Mouse (Mus musculus): Measurements from ENCODE around the gene Cd59b.

Gene Cd59b

GRCm38 (mm10) chr2:104069704-104070185 lies at the start of gene Cd59b:
Gene Cd59b, plus strand, starts transcription at chr2:104069849.
- peak; percentile 76 for DNase-seq (ENCODE audit: extremely low spot score)

DNA sequence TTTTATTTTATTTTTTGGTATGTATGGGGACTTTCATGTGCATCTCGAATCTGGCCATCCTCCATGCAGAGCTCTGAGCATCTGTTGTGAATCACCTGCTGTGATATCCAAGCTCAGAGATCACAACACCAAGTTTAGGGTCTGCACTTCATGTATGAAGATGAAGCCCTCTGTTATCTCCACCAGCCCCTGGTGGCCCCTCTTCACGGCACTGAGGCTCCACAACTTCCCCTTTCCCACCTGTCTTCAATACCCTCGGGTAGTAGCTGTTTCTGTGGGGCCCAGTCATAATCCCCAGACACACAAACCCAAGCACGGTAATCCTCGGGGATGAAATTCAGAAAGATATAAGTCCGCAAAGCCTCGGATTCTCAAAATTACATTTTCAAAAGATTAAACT lies 46.6 kb upstream of the Cd59b start:
- DNase-seq (ENCODE audit: extremely low spot score): no peak

DNA sequence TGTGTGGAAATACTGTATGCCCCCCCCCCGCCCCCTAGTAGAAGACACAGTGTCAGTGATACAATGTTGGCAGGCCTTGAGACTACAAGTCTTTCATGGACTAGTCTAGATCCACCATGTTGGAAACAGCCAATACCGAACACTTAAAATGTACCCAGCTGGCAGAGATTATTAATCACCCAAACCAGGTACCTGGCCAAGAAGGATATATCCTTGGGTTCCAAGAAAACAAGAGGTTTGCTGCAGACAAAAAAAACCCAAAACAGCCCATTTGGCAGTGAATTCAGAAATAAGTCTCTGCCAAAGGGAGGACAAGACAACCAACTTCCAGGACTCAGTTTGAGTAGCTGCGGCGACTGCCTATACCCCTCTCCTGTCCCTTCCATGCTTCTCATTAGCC lies 45.0 kb upstream of the Cd59b start:
- no peak for DNase-seq (ENCODE audit: extremely low spot score)

- DNase-seq (ENCODE audit: extremely low spot score): peak; percentile 93
Observed at GRCm38 (mm10) chr2:104027458-104028138, 42.1 kb upstream of the Cd59b start, which contains the start of gene Fbxo3. Gene Fbxo3, plus strand, starts transcription at chr2:104027721.

DNA sequence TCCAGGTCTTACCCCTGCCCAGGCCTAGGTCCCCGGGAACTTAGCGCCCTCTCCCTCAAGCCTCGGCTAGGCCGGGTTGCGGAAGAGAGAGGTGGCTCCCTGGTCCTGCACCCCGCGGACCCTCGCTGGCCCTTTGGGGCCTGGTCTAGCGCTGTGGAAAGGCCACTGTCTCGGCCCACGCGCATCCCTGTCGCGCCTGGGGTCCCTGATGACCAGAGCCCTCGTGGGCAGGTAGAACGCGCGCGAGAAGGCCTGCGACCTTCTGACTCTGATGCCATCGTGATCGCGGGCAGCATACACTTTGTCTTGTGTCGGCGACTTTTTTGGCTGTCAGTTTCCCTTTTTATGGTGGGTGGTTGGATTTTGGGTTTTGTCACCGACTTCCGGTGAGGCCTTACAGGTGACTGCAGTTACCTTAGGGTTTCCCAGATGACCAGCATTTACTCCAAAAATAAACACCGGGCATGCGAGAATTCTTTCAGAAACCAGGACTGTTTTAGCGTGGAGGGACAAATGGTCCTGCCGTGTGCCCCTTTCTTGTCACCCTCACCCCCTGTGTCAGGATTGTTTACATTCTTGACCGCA lies 41.4 kb upstream of the Cd59b start, which contains the start of gene 4931422A03Rik:
Gene 4931422A03Rik, minus strand, starts transcription at position 223 of the 585 bp plus-strand sequence.
- peak; percentile 3 for DNase-seq (ENCODE audit: extremely low spot score)

- no peak for DNase-seq (ENCODE audit: extremely low spot score)
Observed at GRCm38 (mm10) chr2:104029074-104029473, 40.6 kb upstream of the Cd59b start.

GRCm38 (mm10) chr2:104030381-104030780 lies 39.3 kb upstream of the Cd59b start:
- DNase-seq (ENCODE audit: extremely low spot score): no peak

- DNase-seq (ENCODE audit: extremely low spot score): no peak
Observed at GRCm38 (mm10) chr2:104032056-104032455, 37.6 kb upstream of the Cd59b start.

GRCm38 (mm10) chr2:104034832-104035472 lies 34.7 kb upstream of the Cd59b start:
- DNase-seq (ENCODE audit: extremely low spot score): peak; percentile 72

GRCm38 (mm10) chr2:104035595-104035994 lies 34.1 kb upstream of the Cd59b start:
- no peak for DNase-seq (ENCODE audit: extremely low spot score)

DNA sequence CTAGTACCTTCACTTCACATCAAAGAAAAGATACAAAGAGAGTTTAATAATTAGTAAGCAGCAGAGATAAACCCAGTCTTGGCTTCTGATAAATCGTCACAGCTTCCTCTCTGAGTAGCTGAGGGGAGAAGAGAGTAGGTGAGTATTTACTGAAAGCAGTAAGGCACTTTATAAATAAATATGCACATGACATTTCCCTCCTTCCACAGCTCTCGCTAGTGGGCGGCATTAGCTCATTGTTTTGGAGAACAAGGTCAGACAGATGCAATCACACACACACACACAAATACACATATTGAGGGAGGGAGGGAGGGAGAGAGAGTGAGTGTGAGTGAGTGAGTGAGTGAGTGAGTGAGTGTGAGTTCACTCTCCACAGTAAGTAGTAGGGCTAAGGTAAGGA lies 33.3 kb upstream of the Cd59b start:
- DNase-seq (ENCODE audit: extremely low spot score): no peak

- no peak for DNase-seq (ENCODE audit: extremely low spot score)
Observed at GRCm38 (mm10) chr2:104038236-104038635, 31.4 kb upstream of the Cd59b start.

- DNase-seq (ENCODE audit: extremely low spot score): no peak
Observed at GRCm38 (mm10) chr2:104041632-104042031, 28.0 kb upstream of the Cd59b start.

DNA sequence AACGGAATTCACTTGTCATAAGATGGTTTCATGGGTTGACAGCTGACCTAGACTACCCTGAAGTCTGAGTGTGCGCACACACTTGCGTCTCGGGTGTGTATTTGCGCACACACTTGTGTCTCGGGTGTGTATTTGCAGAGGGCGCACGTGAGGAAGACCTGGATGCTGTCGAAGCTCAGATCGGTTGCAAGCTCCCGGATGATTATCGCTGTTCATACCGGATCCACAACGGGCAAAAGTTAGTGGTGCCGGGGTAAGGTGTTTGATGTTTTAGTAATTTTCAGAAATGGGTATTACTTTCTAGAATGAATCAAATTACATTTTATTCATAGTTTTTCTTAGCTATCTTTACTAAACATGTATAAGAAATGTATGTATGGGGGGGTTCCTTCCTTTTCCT lies 26.9 kb upstream of the Cd59b start:
- no peak for DNase-seq (ENCODE audit: extremely low spot score)

DNA sequence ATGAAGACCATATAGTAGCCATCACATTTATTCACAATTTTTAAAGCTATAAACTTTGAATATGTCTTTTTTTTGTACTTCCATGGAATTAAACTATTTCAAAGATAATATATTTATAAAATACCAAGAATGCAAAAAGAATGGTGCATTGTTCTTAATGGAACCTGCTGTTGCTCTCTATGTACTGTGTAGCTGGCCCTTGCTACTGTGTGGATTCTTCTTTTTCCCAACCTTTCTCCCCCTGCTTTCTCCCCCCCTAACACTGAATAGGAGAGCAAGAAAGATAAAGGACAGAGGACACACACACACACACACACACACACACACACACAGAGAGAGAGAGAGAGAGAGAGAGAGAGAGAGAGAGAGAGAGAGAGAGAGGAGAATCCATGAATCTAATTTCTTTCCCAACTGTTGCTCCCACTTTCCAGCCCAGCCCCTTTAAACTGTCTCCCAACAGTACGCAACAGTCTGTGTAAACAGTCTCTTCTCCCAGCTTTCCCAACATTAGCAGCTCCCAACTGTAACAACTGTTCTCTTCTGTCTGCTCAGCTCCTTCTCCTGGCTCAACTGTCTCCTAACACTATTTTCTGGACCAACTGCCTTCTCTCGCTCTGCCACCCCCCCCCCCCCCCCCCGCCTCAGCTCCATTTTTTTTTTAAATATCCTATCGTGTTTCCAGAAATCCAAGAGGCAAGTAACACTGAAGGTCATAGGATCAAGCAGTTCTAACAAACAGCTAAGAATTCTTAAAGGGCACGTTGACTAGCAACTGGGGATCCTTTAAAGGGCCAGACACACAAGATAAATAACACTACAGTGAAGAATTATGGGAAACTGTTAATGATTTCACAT lies 25.8 kb upstream of the Cd59b start:
- no peak for DNase-seq (ENCODE audit: extremely low spot score)

DNA sequence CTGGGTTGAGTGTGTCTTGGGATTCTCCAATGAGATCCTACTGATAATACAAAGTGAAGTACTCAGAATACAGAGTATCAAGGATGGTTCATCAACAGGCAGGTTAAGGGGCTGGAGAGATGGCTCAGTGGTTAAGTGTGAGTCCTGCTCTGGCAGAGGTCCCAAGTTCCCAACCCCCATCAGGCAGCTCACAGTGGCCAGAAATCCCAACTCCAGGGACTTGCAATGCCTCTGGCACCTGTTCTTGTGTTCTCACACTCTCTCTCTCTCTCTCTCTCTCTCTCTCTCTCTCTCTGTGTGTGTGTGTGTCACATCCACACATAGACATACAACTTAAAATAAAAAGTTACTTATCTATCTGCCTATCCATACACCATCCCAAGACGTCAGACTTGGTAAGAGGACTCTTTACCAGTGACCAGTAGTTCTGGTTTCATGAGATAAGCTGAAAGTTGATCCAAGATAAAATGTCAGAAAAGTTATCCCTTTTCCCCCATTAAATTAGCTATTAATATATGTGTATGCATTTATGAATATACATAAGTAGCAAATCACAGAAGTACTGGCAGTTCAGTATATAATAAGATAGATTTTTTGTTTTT lies 25.1 kb upstream of the Cd59b start:
- DNase-seq (ENCODE audit: extremely low spot score): no peak

DNA sequence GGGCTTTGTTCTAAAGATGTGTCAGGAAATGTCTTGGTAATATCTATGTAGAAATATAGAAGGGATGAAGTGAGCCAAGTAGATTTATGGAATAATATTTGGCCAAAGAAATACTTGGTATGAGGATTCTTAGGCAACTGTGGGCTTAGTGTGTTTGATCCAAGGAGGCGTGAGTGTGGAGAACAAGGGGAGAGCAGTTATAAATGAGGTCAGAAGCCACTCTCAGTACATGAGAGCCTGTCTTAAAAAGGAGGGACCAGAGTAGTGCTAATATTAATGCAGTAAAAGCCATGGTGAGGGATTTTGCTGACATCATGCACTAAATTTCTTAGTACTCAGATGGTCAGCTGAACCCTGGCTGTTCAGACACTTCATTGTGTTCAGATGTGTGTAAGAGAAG lies 11.3 kb upstream of the Cd59b start:
- DNase-seq (ENCODE audit: extremely low spot score): no peak

DNA sequence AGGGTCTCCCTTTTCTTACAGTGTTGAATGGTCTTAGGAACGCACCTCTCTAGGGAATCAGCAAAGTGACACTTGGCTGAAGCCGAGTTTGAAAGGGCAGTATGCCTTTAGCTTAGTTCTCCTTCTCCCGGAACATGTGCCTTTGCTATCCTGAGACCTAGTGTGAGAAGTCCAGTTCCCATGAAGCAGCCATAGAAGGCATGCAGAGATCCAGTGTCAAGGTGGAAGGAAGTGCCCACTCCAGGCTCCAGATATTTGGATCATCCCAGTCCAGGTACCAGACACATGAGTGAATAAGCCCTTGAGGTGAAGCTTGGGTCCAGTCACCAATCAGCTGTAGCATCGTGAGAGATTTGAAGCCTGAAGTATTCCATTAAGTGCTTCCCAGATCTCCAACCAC lies 10.7 kb upstream of the Cd59b start:
- no peak for DNase-seq (ENCODE audit: extremely low spot score)

DNA sequence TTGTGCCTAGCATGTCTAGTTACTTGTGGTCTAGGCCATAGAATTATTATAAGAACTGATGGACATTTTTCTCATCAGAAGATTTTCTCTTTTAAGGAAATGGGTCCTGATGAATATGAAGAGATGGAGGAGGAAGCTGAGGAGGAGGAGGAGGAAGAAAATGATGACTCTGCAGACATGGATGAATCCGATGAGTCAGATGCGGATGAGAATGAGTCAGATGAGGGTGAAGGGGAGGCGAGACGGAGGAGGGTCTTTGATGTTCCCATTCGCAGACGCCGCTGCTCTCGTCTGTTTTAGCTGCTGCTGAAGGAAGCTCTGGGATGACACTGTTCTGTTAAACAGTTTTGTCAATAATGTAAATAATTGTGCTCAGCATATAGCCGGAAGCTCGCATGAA lies 9.9 kb upstream of the Cd59b start:
- DNase-seq (ENCODE audit: extremely low spot score): no peak

GRCm38 (mm10) chr2:104060996-104061395 lies 8.7 kb upstream of the Cd59b start:
- no peak for DNase-seq (ENCODE audit: extremely low spot score)

DNA sequence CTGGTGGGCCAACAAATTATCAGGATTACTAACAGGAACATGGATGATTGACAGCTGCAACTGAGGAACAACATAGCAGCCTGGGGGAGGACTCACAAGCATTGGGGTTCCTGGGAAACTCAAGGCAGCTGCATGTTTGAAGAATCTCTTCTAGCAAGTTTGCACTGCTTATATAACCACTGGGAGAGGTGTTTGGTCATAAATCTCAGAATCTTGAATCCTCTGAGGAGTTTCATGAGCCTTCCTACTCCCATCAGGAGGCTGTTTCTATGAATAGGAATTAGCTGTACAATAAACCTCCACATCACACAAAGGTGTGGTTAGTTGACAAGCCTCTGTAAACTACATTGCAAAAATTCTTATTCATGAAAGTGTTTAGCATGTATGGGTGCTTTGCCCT lies 7.0 kb upstream of the Cd59b start:
- DNase-seq (ENCODE audit: extremely low spot score): no peak

- DNase-seq (ENCODE audit: extremely low spot score): no peak
Observed at GRCm38 (mm10) chr2:104064152-104064551, 5.5 kb upstream of the Cd59b start.

Measured in embryo, embryonic 9.5 days (tissue).